Mouse (Mus musculus) MEL (cell line): ENCODE results near the gene Atf3. TPM values are rescaled to one million over a fixed set of nuclear protein-coding genes. Genes with fewer than 3 reads are reported as not detected.

Experiments used
- DNase-seq: peaks from one replicate; pipeline ENCODE4 v3.0.0; 2011; ENCODE audit warnings: low read depth, low spot score
- H3K27ac ChIP-seq: 2 replicates; pipeline ENCODE4 v1.5.1; 2012; ENCODE audit warnings: low read depth, mild to moderate bottlenecking, control low read depth, low read length, moderate library complexity; ENCODE audit not compliant: control insufficient read depth
- H3K27me3 ChIP-seq, 2 experiments: fragments of 150-350 bp in 1 of 2; sonication (generic) in 1 of 2; 2 replicates each; pipeline ENCODE4 v1.6.1; 2012; ENCODE audit warnings: low read length in 2 of 2, mild to moderate bottlenecking in 2 of 2, improper control_type of control experiment in 1 of 2, moderate library complexity in 1 of 2; ENCODE audit not compliant: insufficient read depth in 2 of 2, control insufficient read depth in 1 of 2
- H3K36me3 ChIP-seq, 2 experiments: 2 replicates each; pipeline ENCODE4 v1.6.1; 2012 to 2014; ENCODE audit warnings: low read length in 2 of 2, improper control_type of control experiment in 1 of 2, inconsistent platforms in 1 of 2, mild to moderate bottlenecking in 1 of 2; ENCODE audit not compliant: insufficient read depth in 2 of 2, control insufficient read depth in 1 of 2
- H3K4me1 ChIP-seq, 2 experiments: fragments of 150-350 bp in 1 of 2; sonication (generic) in 1 of 2; 2 replicates each; pipeline ENCODE4 v1.6.1; 2012; ENCODE audit warnings: low read length in 2 of 2, improper control_type of control experiment in 1 of 2, mild to moderate bottlenecking in 1 of 2; ENCODE audit not compliant: insufficient read depth in 2 of 2, control insufficient read depth in 1 of 2
- H3K4me3 ChIP-seq, 2 experiments: fragments of 150-350 bp in 1 of 2; sonication (generic) in 1 of 2; 2 replicates each; pipeline ENCODE4 v1.5.1; 2012; ENCODE audit warnings: low read depth in 2 of 2, low read length in 2 of 2, mild to moderate bottlenecking in 2 of 2, moderate library complexity in 2 of 2, control low read depth in 1 of 2, improper control_type of control experiment in 1 of 2; ENCODE audit not compliant: control insufficient read depth in 1 of 2, insufficient read depth in 1 of 2
- H3K79me2 ChIP-seq: 2 replicates; pipeline ENCODE4 v1.6.1; 2012; ENCODE audit warnings: mild to moderate bottlenecking, low read length, moderate library complexity; ENCODE audit not compliant: control insufficient read depth, poor library complexity, insufficient read depth
- H3K9ac ChIP-seq: 2 replicates; pipeline ENCODE4 v1.6.1; 2012; ENCODE audit warnings: low read depth, mild to moderate bottlenecking, control low read depth, low read length, moderate library complexity; ENCODE audit not compliant: control insufficient read depth, poor library complexity, severe bottlenecking
- H3K9me3 ChIP-seq: fragments of 150-350 bp; sonication (generic); replicated peaks from 2 replicates; pipeline ENCODE4 v1.6.1; 2012; ENCODE audit warnings: mild to moderate bottlenecking, low read length, improper control_type of control experiment, moderate library complexity; ENCODE audit not compliant: insufficient read depth
- E2F4 ChIP-seq: IDR thresholded peaks from 2 replicates; pipeline ENCODE4 v1.6.1; 2011; ENCODE audit warnings: low read depth, low read length, improper control_type of control experiment, borderline replicate concordance
- ETS1 ChIP-seq: IDR thresholded peaks from 2 replicates; pipeline ENCODE4 v1.6.1; 2012; ENCODE audit warnings: low read depth, mild to moderate bottlenecking, inconsistent platforms, low read length, improper control_type of control experiment, moderate library complexity
- GATA1 ChIP-seq: IDR thresholded peaks from 2 replicates; pipeline ENCODE4 v1.6.1; 2011; ENCODE audit warnings: low read depth, low read length, improper control_type of control experiment
- HCFC1 ChIP-seq: IDR thresholded peaks from 2 replicates; pipeline ENCODE4 v1.6.1; 2012; ENCODE audit warnings: low read depth, mild to moderate bottlenecking, inconsistent platforms, low read length, improper control_type of control experiment, moderate library complexity
- MAZ ChIP-seq: IDR thresholded peaks from 2 replicates; pipeline ENCODE4 v1.6.1; 2012; ENCODE audit warnings: low read depth, mild to moderate bottlenecking, inconsistent platforms, low read length, improper control_type of control experiment
- MXI1 ChIP-seq: IDR thresholded peaks from 2 replicates; pipeline ENCODE4 v1.6.1; 2011; ENCODE audit warnings: mild to moderate bottlenecking, low read depth, low read length, improper control_type of control experiment
- POLR2A ChIP-seq, 2 experiments: IDR thresholded peaks; 2 replicates each; pipeline ENCODE4 v1.6.1; 2011 to 2012; ENCODE audit warnings: low read length in 2 of 2, mild to moderate bottlenecking in 2 of 2, control low read depth in 1 of 2, improper control_type of control experiment in 1 of 2, low read depth in 1 of 2, moderate library complexity in 1 of 2; ENCODE audit not compliant: control insufficient read depth in 1 of 2, insufficient read depth in 1 of 2, poor library complexity in 1 of 2
- RAD21 ChIP-seq: IDR thresholded peaks from 2 replicates; pipeline ENCODE4 v1.6.1; 2011; ENCODE audit warnings: mild to moderate bottlenecking, low read depth, low read length, improper control_type of control experiment
- SIN3A ChIP-seq: IDR thresholded peaks from 2 replicates; pipeline ENCODE4 v1.6.1; 2012; ENCODE audit warnings: low read length, improper control_type of control experiment, inconsistent platforms
- TCF12 ChIP-seq: IDR thresholded peaks from 2 replicates; pipeline ENCODE4 v1.6.1; 2014; ENCODE audit warnings: low read depth, mild to moderate bottlenecking, inconsistent platforms, low read length, improper control_type of control experiment, moderate library complexity
- USF2 ChIP-seq, 2 experiments: IDR thresholded peaks; 2 replicates each; pipeline ENCODE4 v1.6.1; 2011 to 2012; ENCODE audit warnings: improper control_type of control experiment in 2 of 2, low read length in 2 of 2, borderline replicate concordance in 1 of 2, inconsistent platforms in 1 of 2, low read depth in 1 of 2, mild to moderate bottlenecking in 1 of 2; ENCODE audit not compliant: insufficient read depth in 1 of 2
- ZKSCAN1 ChIP-seq: IDR thresholded peaks from 2 replicates; pipeline ENCODE4 v1.6.1; 2012; ENCODE audit warnings: low read depth, mild to moderate bottlenecking, inconsistent platforms, low read length, improper control_type of control experiment, moderate library complexity
- polyA plus RNA-seq, 2 experiments: library from polyadenylated mRNA; stranded (reverse) in 1 of 2; unstranded in 1 of 2; fragments of >175 nt in 1 of 2; fragments of >200 nt in 1 of 2; gene quantifications; 2 replicates each; pipeline versions ENCODE4 v1.2.1 to v1.2.4; 2012; ENCODE audit warnings: low replicate concordance in 2 of 2, low read depth in 1 of 2; ENCODE audit not compliant: insufficient read length in 2 of 2, insufficient read depth in 1 of 2, missing spikeins in 1 of 2
- total RNA-seq: library from RNA; depleted of rRNA; stranded (reverse); fragments of 300-350 nt; gene quantifications from 2 replicates; pipeline ENCODE4 v1.2.3, GENCODE M21; 2012

The Atf3 gene
- total and polyA plus RNA-seq, 3 experiments = 0.46 to 1.4 TPM; not detected in 1

GRCm38 (mm10) chr1:191189671-191190372 is 28.0 kb downstream of the Atf3 start:
- peaks cover 25 to 39% of the 10 kb centered on the region in 2 experiments for H3K27me3 ChIP-seq
- H3K4me3 ChIP-seq = no peak overlapping the region
- H3K9me3 ChIP-seq = no peaks in the 10 kb centered on the region
- no peak overlapping the region for H3K9ac ChIP-seq
- H3K4me1 ChIP-seq = peaks cover 0 to 6% of the 10 kb centered on the region in 2 experiments; a peak in 1 of 4 replicates
- TF ChIP-seq ETS1 = no peak
- no peak for TF ChIP-seq POLR2A (IDR thresholded peaks at IDR 0.05; ENCODE audit: control insufficient read depth in 1 of 2, insufficient read depth in 1 of 2, low read depth in 1 of 2, low read length in 2 of 2, poor library complexity in 1 of 2)
- TF ChIP-seq ZKSCAN1 = no peak
- TF ChIP-seq USF2 (IDR thresholded peaks at IDR 0.05; ENCODE audit: borderline replicate concordance in 1 of 2, insufficient read depth in 1 of 2, low read depth in 1 of 2, low read length in 2 of 2) = no peak
- TF ChIP-seq TCF12 = no peak
- no peak for TF ChIP-seq RAD21
- no peak for TF ChIP-seq E2F4
- TF ChIP-seq MXI1 = no peak
- no peak for TF ChIP-seq MAZ
- no peak for TF ChIP-seq GATA1
- TF ChIP-seq HCFC1 = no peak
- TF ChIP-seq, all 39 proteins: peak for 0
- no peak overlapping the region for H3K27ac ChIP-seq
- no peaks in the 10 kb centered on the region for H3K36me3 ChIP-seq
- DNase-seq = no peak
- H3K79me2 ChIP-seq = no peaks in the 10 kb centered on the region

- Histone ChIP-seq H3K27ac (no peak overlapping the region; the same call in 1 of the 2 replicates), H3K9ac (peak overlapping the region; percentile 4; the same call in 1 of the 2 replicates), H3K27me3 (peaks cover 23 to 36% of the 10 kb centered on the region in 2 experiments), H3K36me3 (no peaks in the 10 kb centered on the region; a peak in 1 of 4 replicates), H3K4me3 (peak overlapping the region; percentile 19 to 55), H3K4me1 (0 out of 4 replicates have a peak, but pooled peaks cover 0 to 6% of the 10 kb centered on the region in 2 experiments), H3K9me3 (no peaks in the 10 kb centered on the region), H3K79me2 (no peaks in the 10 kb centered on the region)
- peak; percentile 82 for DNase-seq
- TF ChIP-seq TCF12 = no peak
- TF ChIP-seq SIN3A = peak; percentile 20; the same call in 1 of the 2 replicates
Measured at GRCm38 (mm10) chr1:191186386-191186770, 31.5 kb downstream of the Atf3 start.
